Mouse (Mus musculus) liver, adult 2 months (tissue): ENCODE measurements around the gene 4430402I18Rik.

Source experiments
- CTCF ChIP-seq: fragments of 200-500 bp; IDR thresholded peaks from 2 replicates; pipeline ENCODE4 v1.5.1; 2011; ENCODE audit warnings: low read depth, low read length, control low read depth
- POLR2A ChIP-seq: fragments of 200-500 bp; IDR thresholded peaks from 2 replicates; pipeline ENCODE4 v1.6.1; 2011; ENCODE audit warnings: low read length, control low read depth; ENCODE audit not compliant: insufficient read depth; ENCODE audit errors: extremely low read depth

- TF ChIP-seq POLR2A (peak; percentile 47; the same call in 1 of the 2 replicates), CTCF (peak; percentile 69)
Observed at GRCm38 (mm10) chr19:28963842-28964551, 3.6 kb downstream of the 4430402I18Rik start, which contains the start of gene Plpp6.
